Mouse (Mus musculus) spleen, adult 2 months (tissue): ENCODE measurements around the gene Olfr1062. TPM values are rescaled to one million over a fixed set of nuclear protein-coding genes. Genes with fewer than 3 reads are reported as not detected.
"Not testable (repeated sequence)": the region's sequence is repeated elsewhere in the genome, so short reads cannot be mapped to it uniquely, and the experiment has no call there.

Experiments
- DNase-seq, 2 experiments: peaks; one replicate each; pipeline versions ENCODE4 v3.0.0 to v3.0.0-alpha.2; 2012 to 2021; ENCODE audit warnings: low spot score in 2 of 2, low read depth in 1 of 2
- H3K27ac ChIP-seq: fragments of 200-500 bp; 2 replicates; pipeline ENCODE4 v1.5.1; 2012; ENCODE audit warnings: low read length, inconsistent platforms; ENCODE audit not compliant: insufficient read depth
- H3K27me3 ChIP-seq: fragments of 200-500 bp; 2 replicates; pipeline ENCODE4 v1.6.1; 2012; ENCODE audit warnings: mild to moderate bottlenecking, moderate library complexity, low read length, inconsistent platforms; ENCODE audit not compliant: control insufficient read depth, insufficient read depth
- H3K36me3 ChIP-seq: fragments of 200-500 bp; 2 replicates; pipeline ENCODE4 v1.6.1; 2012; ENCODE audit warnings: mild to moderate bottlenecking, low read length, inconsistent platforms; ENCODE audit not compliant: control insufficient read depth, insufficient read depth
- H3K4me1 ChIP-seq: fragments of 200-500 bp; 2 replicates; pipeline ENCODE4 v1.6.1; 2011; ENCODE audit warnings: inconsistent platforms; ENCODE audit not compliant: control insufficient read depth, insufficient read depth, insufficient read length
- H3K4me3 ChIP-seq: fragments of 200-500 bp; 2 replicates; pipeline ENCODE4 v1.5.1; 2011; ENCODE audit warnings: mild to moderate bottlenecking, inconsistent platforms; ENCODE audit not compliant: insufficient read depth, insufficient read length; ENCODE audit errors: extremely low read depth
- CTCF ChIP-seq: fragments of 200-500 bp; IDR thresholded peaks from 2 replicates; pipeline ENCODE4 v1.5.1; 2011; ENCODE audit warnings: mild to moderate bottlenecking, inconsistent platforms; ENCODE audit not compliant: insufficient read depth, insufficient read length, insufficient replicate concordance; ENCODE audit errors: extremely low read depth
- POLR2A ChIP-seq: fragments of 200-500 bp; IDR thresholded peaks from 2 replicates; pipeline ENCODE4 v1.6.1; 2011; ENCODE audit warnings: low read depth, low read length, inconsistent platforms
- WGBS: fragments of 180-500 bp; shearing (Covaris S2); methylation state at CpG from one replicate; pipeline ENCODE4 v1.1.7; 2018; 5-methylcytosine and 5-hydroxymethylcytosine counted together
- polyA plus RNA-seq: library from polyadenylated mRNA; depleted of rRNA; stranded (reverse); fragments of >200 nt; gene quantifications from 2 replicates; pipeline ENCODE4 v1.2.3, GENCODE M21; 2012; rRNA removed

The Olfr1062 gene
- polyA plus RNA-seq, 1 experiment: not detected

- Histone ChIP-seq H3K4me1 (no peaks in the 10 kb centered on the region), H3K27me3 (no peaks in the 10 kb centered on the region), H3K27ac (no peak within 1 kb of the TSS), H3K36me3 (no peaks in the 10 kb centered on the region), H3K4me3 (no peak within 1 kb of the TSS)
- TF ChIP-seq CTCF (no peak), POLR2A (no peak)
- WGBS: 76% methylated on average over 1 of the region's 1 CpGs
- DNase-seq: no peak
These were observed 12.6 kb downstream of the Olfr1062 start, which contains the start of gene Olfr1061 for GRCm38 (mm10) chr2:86413950-86414349. Gene Olfr1061, minus strand, starts transcription at chr2:86414050.

GRCm38 (mm10) chr2:86395114-86395513 is 31.4 kb downstream of the Olfr1062 start:
- Histone ChIP-seq H3K36me3 (no peaks in the 10 kb centered on the region), H3K4me1 (no peaks in the 10 kb centered on the region), H3K27ac (no peak overlapping the region), H3K4me3 (no peak overlapping the region), H3K27me3 (no peaks in the 10 kb centered on the region)
- 71% methylated on average over 2 of the region's 2 CpGs for WGBS
- no peak for DNase-seq
- TF ChIP-seq POLR2A (no peak), CTCF (no peak)

- not testable (repeated sequence) for H3K27ac ChIP-seq, H3K4me3 ChIP-seq, H3K36me3 ChIP-seq, DNase-seq, H3K27me3 ChIP-seq, H3K4me1 ChIP-seq
These were observed 38.1 kb downstream of the Olfr1062 start, which contains the start of gene Olfr1058 for GRCm38 (mm10) chr2:86388461-86388860. Gene Olfr1058, minus strand, starts transcription at chr2:86388561.

- Histone ChIP-seq H3K4me3 (no peak within 1 kb of the TSS), H3K27ac (no peak within 1 kb of the TSS), H3K36me3 (no peaks in the 10 kb centered on the region), H3K27me3 (no peaks in the 10 kb centered on the region), H3K4me1 (no peaks in the 10 kb centered on the region)
- DNase-seq: no peak
- no peak for TF ChIP-seq POLR2A
- no peak for TF ChIP-seq CTCF
These were observed 48.3 kb downstream of the Olfr1062 start, which contains the start of gene Olfr1057 for GRCm38 (mm10) chr2:86378293-86378692. Gene Olfr1057, minus strand, starts transcription at chr2:86378393.

Other genes with a start within 250 kb of the Olfr1062 start
- not detected in 2 replicates for gene Olfr1044, start 248.9 kb downstream of the Olfr1062 start, polyA plus RNA-seq
- gene Olfr52, start 241.1 kb downstream of the Olfr1062 start, polyA plus RNA-seq: not detected in 2 replicates
- not detected in 2 replicates for gene Olfr1045, start 223.7 kb downstream of the Olfr1062 start, polyA plus RNA-seq
- not detected in 2 replicates for gene Olfr1046, start 207.4 kb downstream of the Olfr1062 start, polyA plus RNA-seq
- gene Olfr1047, start 195.3 kb downstream of the Olfr1062 start, polyA plus RNA-seq: not detected in 2 replicates
- gene Olfr1048, start 186.5 kb downstream of the Olfr1062 start, polyA plus RNA-seq: not detected in 2 replicates
- not detected in 2 replicates for gene Olfr1049, start 168.4 kb downstream of the Olfr1062 start, polyA plus RNA-seq
- gene Olfr1051, start 147.7 kb downstream of the Olfr1062 start, polyA plus RNA-seq: not detected in 2 replicates
- gene Olfr1052, start 134.3 kb downstream of the Olfr1062 start, polyA plus RNA-seq: not detected in 2 replicates
- gene Olfr1053, start 111.5 kb downstream of the Olfr1062 start, polyA plus RNA-seq: not detected in 2 replicates
- gene Olfr1054, start 91.3 kb downstream of the Olfr1062 start, polyA plus RNA-seq: not detected in 2 replicates
- not detected in 2 replicates for gene Olfr1055, start 76.5 kb downstream of the Olfr1062 start, polyA plus RNA-seq
- not detected in 2 replicates for gene Olfr1056, start 64.3 kb downstream of the Olfr1062 start, polyA plus RNA-seq
- gene Olfr1057, start 48.4 kb downstream of the Olfr1062 start, polyA plus RNA-seq: not detected in 2 replicates
- not detected in 2 replicates for gene Olfr1058, start 38.2 kb downstream of the Olfr1062 start, polyA plus RNA-seq
- gene Olfr1061, start 12.7 kb downstream of the Olfr1062 start, polyA plus RNA-seq: not detected in 2 replicates
- gene Olfr1065, start 23.8 kb upstream of the Olfr1062 start, polyA plus RNA-seq: not detected in 2 replicates
- gene Olfr1066, start 29.5 kb upstream of the Olfr1062 start, polyA plus RNA-seq: not detected in 2 replicates
- not detected in 2 replicates for gene Olfr228, start 60.6 kb upstream of the Olfr1062 start, polyA plus RNA-seq
- gene Olfr1076, start 81.7 kb upstream of the Olfr1062 start, polyA plus RNA-seq: not detected in 2 replicates
- not detected in 2 replicates for gene Olfr1079, start 115.7 kb upstream of the Olfr1062 start, polyA plus RNA-seq
- not detected in 2 replicates for gene Olfr1080, start 131.5 kb upstream of the Olfr1062 start, polyA plus RNA-seq
- gene Olfr1082, start 172.2 kb upstream of the Olfr1062 start, polyA plus RNA-seq: not detected in 2 replicates
- gene Olfr1084, start 213.0 kb upstream of the Olfr1062 start, polyA plus RNA-seq: not detected in 2 replicates
- not detected in 2 replicates for gene Olfr1085, start 235.3 kb upstream of the Olfr1062 start, polyA plus RNA-seq